Comparison of ENCODE assay signal across 27 mouse cellular contexts in the genomic region with DNA sequence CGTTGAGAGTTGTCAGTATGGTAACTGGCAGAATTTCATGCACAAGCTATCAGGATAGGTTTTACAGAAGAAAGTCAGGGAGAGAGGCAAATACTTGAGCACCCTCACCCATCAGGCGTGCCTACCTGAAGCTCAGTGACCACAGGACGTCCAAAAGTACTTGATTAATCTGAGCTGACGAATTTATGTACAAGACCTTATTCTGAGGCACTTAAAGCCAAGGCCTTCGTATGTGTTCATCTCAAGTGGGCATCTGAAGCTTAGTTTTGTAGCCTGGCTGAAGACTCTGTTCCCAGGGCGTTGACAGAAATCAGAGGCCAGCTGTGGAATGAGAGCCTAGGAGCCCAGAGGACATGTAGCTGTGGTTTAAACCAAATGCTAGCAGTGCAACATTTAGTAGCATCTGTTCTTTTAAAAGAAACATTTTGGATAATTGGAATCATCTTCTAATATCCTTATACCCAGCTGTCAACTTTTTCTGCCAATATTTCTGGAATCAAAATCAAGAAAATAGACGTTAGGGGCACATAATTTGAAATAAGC. TPM values are rescaled to one million over a fixed set of nuclear protein-coding genes. Genes with fewer than 3 reads are reported as not detected.
DNase-seq lines count a peak whose midpoint lies in the region; ATAC-seq lines count a peak whose summit lies in the region.
"Had no signal": no experiment of that assay in that cellular context is flagged by ENCODE, and none has a peak within 500 bp of the region (broad histone marks: within the 10 kb centered on the region; RNA-seq: fewer than 3 reads in every experiment).

No protein-coding gene starts in this region.

- peaks cover 53% of the 10 kb centered on the region for H3K4me1 ChIP-seq in heart, embryonic 12.5 days (replicated peaks)

- H3K27me3 ChIP-seq in heart, embryonic 12.5 days (replicated peaks) = no peaks in the 10 kb centered on the region
- H3K27me3 ChIP-seq: embryonic facial prominence, embryonic 13.5 days; hindbrain, embryonic 13.5 days; limb, embryonic 15.5 days; liver, embryonic 13.5 days; megakaryocyte, embryonic 14.5 days; midbrain, embryonic 13.5 days; stomach, embryonic 15.5 days had no signal

- 0 out of 2 replicates have a peak overlapping the region, but pooled peaks have one; percentile 7 for H3K4me2 ChIP-seq in heart, embryonic 12.5 days
- H3K4me2 ChIP-seq: embryonic facial prominence, embryonic 13.5 days; hindbrain, embryonic 13.5 days; limb, embryonic 15.5 days; liver, embryonic 13.5 days; lung, embryonic 14.5 days; midbrain, embryonic 13.5 days; stomach, embryonic 15.5 days had no signal

- 41% methylated on average over 7 of the region's 7 CpGs for WGBS in heart, embryonic 12.5 days

- no peaks in the 10 kb centered on the region for H3K36me3 ChIP-seq in heart, embryonic 12.5 days
- H3K36me3 ChIP-seq: embryonic facial prominence, embryonic 13.5 days; hindbrain, embryonic 13.5 days; limb, embryonic 15.5 days; liver, embryonic 13.5 days; midbrain, embryonic 13.5 days; stomach, embryonic 15.5 days had no signal

- no peak for DNase-seq in heart, adult 8-10 months (ENCODE audit: low spot score)
- DNase-seq in lung, adult 18-20 months = peak; percentile 29 to 58
- DNase-seq in lung, postnatal 14 days = no peak
- DNase-seq in lung, postnatal 25 days (ENCODE audit: low spot score) = peak; percentile 59
- peak; percentile 57 for DNase-seq in lung, postnatal 36 days
- DNase-seq: adrenal gland, postnatal 25 days; B cell, adult 2 months; cerebellum, adult 11-12 months; cerebellum, adult 9-11 months; embryo, embryonic 11 days; heart, postnatal 36 days; kidney, adult 9 months; kidney, postnatal 10 days; liver, embryonic 13.5 days; lung, embryonic 14.5 days; right cerebral cortex, postnatal 25 days had no signal

- H3K9me3 ChIP-seq in heart, embryonic 12.5 days (replicated peaks) = no peaks in the 10 kb centered on the region
- H3K9me3 ChIP-seq: embryonic facial prominence, embryonic 13.5 days; hindbrain, embryonic 13.5 days; limb, embryonic 10.5 days; limb, embryonic 15.5 days; liver, embryonic 13.5 days; midbrain, embryonic 13.5 days; stomach, embryonic 15.5 days had no signal

- H3K4me3 ChIP-seq in heart, embryonic 12.5 days = no peak overlapping the region
- H3K4me3 ChIP-seq: embryonic facial prominence, embryonic 13.5 days; erythroblast, embryonic 14.5 days; hindbrain, embryonic 13.5 days; limb, embryonic 10.5 days; limb, embryonic 15.5 days; liver, embryonic 13.5 days; megakaryocyte, embryonic 14.5 days; midbrain, embryonic 13.5 days; stomach, embryonic 15.5 days had no signal

- H3K27ac ChIP-seq in heart, embryonic 12.5 days (ENCODE audit: poor library complexity, severe bottlenecking) = peak overlapping the region; percentile 27; the same call in 1 of the 2 replicates
- H3K27ac ChIP-seq: embryonic facial prominence, embryonic 13.5 days; hindbrain, embryonic 13.5 days; limb, embryonic 10.5 days; limb, embryonic 15.5 days; liver, embryonic 13.5 days; midbrain, embryonic 13.5 days; stomach, embryonic 15.5 days had no signal

- ATAC-seq in heart, embryonic 12.5 days (ENCODE audit: insufficient number of reproducible peaks, low FRiP score) = no peak
- ATAC-seq: forebrain, embryonic 16.5 days; intestine, embryonic 16.5 days; midbrain, embryonic 13.5 days had no signal

- H3K9ac ChIP-seq in heart, embryonic 12.5 days = no peak overlapping the region; the same call in 1 of the 2 replicates
- H3K9ac ChIP-seq: embryonic facial prominence, embryonic 13.5 days; hindbrain, embryonic 13.5 days; limb, embryonic 15.5 days; liver, embryonic 13.5 days; lung, embryonic 14.5 days; midbrain, embryonic 13.5 days; stomach, embryonic 15.5 days had no signal

RNA-seq across cellular contexts. Expression of a gene that starts 15.1 kb away (rescaled TPM):
- polyA plus RNA-seq in heart, embryonic 12.5 days (2016; fragmentation: Nextera tagmentation; extraction: Ambion mirVana) = 8.7 and 10.2 TPM in 2 replicates
- total RNA-seq in heart, adult 8-10 months (2022) = 10 to 100 TPM; 42.2 to 50.1 (median 45.1) TPM

RNA-seq across cellular contexts. Expression of a gene that starts 46.8 kb away (rescaled TPM):
- polyA plus RNA-seq in heart, embryonic 12.5 days (2016; fragmentation: Nextera tagmentation; extraction: Ambion mirVana) = 5.1 and 6.0 TPM in 2 replicates
- 1 to 10 TPM; 5.9 to 8.9 (median 6.6) TPM for total RNA-seq in heart, adult 8-10 months (2022)

Comparison
In these comparisons a context has a peak if more than half of its experiments do, and no peak if none do; other contexts are left out.
1. DNase-seq: peak in lung, adult 18-20 months (2 of 2), lung, postnatal 25 days (single experiment) and lung, postnatal 36 days (single experiment); none in heart, adult 8-10 months (single experiment) and lung, postnatal 14 days (single experiment).